Mouse (Mus musculus) testis, adult 2 months (tissue): ENCODE results near the gene Ank3. TPM values are rescaled to one million over a fixed set of nuclear protein-coding genes. Genes with fewer than 3 reads are reported as not detected.
"Not testable (repeated sequence)": the region's sequence is repeated elsewhere in the genome, so short reads cannot be mapped to it uniquely, and the experiment has no call there.

ENCODE experiments used
- H3K27ac ChIP-seq: fragments of 200-500 bp; 2 replicates; pipeline ENCODE4 v1.5.1; 2012; ENCODE audit warnings: low read depth, low read length; ENCODE audit not compliant: control insufficient read depth, insufficient read depth
- H3K27me3 ChIP-seq: fragments of 200-500 bp; 2 replicates; pipeline ENCODE4 v1.6.1; 2012; ENCODE audit warnings: mild to moderate bottlenecking, low read length, moderate library complexity; ENCODE audit not compliant: control insufficient read depth, insufficient read depth
- H3K36me3 ChIP-seq: fragments of 200-500 bp; 2 replicates; pipeline ENCODE4 v1.6.1; 2012; ENCODE audit warnings: mild to moderate bottlenecking, low read length; ENCODE audit not compliant: control insufficient read depth, insufficient read depth
- H3K4me1 ChIP-seq: fragments of 200-500 bp; 2 replicates; pipeline ENCODE4 v1.6.1; 2012; ENCODE audit warnings: low read length; ENCODE audit not compliant: control insufficient read depth, insufficient read depth
- H3K4me3 ChIP-seq: fragments of 200-500 bp; 2 replicates; pipeline ENCODE4 v1.5.1; 2012; ENCODE audit warnings: low read depth, mild to moderate bottlenecking, low read length, moderate library complexity, mixed read lengths; ENCODE audit not compliant: control insufficient read depth
- CTCF ChIP-seq: fragments of 200-500 bp; IDR thresholded peaks from 2 replicates; pipeline ENCODE4 v1.5.1; 2012; ENCODE audit warnings: low read depth, mild to moderate bottlenecking, inconsistent platforms, low read length, moderate library complexity; ENCODE audit not compliant: control insufficient read depth, insufficient read depth, insufficient replicate concordance
- POLR2A ChIP-seq: fragments of 200-500 bp; IDR thresholded peaks from 2 replicates; pipeline ENCODE4 v1.6.1; 2012; ENCODE audit warnings: low read depth, mild to moderate bottlenecking, inconsistent platforms, low read length, moderate library complexity; ENCODE audit not compliant: control insufficient read depth
- polyA plus RNA-seq: library from polyadenylated mRNA; depleted of rRNA; stranded (reverse); fragments of >200 nt; gene quantifications from 2 replicates; pipeline ENCODE4 v1.2.3, GENCODE M21; 2012

The Ank3 gene
- polyA plus RNA-seq, 1 experiment: 3.4 TPM

DNA sequence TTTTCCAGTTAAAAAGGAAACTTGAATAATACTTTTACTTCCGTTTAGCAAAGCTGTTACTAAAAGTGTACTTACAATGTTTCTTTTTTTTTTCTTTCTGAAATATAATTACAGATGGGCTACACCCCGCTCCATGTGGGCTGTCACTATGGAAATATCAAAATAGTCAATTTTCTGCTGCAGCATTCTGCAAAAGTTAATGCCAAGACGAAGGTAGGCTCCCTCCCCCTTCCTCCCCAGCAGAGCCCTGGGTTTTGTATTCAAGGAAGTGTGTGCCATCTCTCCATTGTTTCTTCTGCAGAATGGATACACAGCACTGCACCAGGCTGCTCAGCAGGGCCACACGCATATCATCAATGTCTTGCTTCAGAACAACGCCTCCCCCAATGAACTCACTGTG lies 499.4 kb downstream of the Ank3 start:
- Histone ChIP-seq H3K27ac (no peak overlapping the region), H3K4me1 (peaks cover 2% of the 10 kb centered on the region; the same call in 1 of the 2 replicates), H3K27me3 (no peaks in the 10 kb centered on the region), H3K36me3 (no peaks in the 10 kb centered on the region), H3K4me3 (no peak overlapping the region)
- no peak for TF ChIP-seq CTCF

DNA sequence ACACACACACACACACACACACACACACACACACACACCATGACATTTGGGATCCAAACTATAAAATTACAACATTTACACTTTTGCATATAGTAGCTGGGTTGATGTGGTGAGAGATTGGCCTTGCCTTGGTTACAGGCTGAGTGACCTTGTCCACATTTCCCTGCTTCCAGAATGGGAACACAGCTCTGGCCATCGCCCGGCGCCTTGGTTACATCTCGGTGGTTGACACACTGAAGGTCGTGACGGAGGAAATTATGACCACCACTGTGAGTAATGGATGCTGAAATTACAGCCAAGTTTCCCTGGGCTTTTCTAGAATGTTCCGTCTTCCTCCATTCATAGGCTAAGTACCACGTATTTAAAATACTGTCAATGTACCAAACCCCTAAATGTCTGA lies 500.2 kb downstream of the Ank3 start:
- Histone ChIP-seq H3K4me1 (peaks cover 2% of the 10 kb centered on the region; the same call in 1 of the 2 replicates), H3K27ac (peak overlapping the region; percentile 12; the same call in 1 of the 2 replicates)
- TF ChIP-seq POLR2A: no peak

DNA sequence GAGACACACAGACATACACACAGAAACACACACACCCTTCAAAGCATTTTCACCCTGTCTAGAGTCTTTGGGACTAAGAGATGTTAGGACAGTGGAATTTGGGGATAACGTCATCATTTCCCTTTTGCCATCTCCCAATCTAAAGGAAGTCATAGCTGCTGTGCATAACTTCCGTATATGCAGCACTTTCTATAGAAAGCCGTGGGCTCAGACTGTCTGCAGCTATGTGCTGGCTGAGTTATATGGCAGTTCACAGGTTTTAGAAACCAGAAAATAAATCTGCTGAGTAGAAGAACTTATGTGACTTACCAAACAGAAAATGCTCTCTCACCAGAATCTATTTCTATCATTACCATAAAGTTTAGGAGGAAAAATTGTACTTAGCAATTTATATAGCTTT lies 501.2 kb downstream of the Ank3 start:
- TF ChIP-seq POLR2A (no peak), CTCF (no peak)

More for the DNA sequence above, 500.2 kb downstream of the Ank3 start:
- Histone ChIP-seq H3K27me3 (no peaks in the 10 kb centered on the region), H3K4me3 (no peak overlapping the region), H3K36me3 (no peaks in the 10 kb centered on the region)

DNA sequence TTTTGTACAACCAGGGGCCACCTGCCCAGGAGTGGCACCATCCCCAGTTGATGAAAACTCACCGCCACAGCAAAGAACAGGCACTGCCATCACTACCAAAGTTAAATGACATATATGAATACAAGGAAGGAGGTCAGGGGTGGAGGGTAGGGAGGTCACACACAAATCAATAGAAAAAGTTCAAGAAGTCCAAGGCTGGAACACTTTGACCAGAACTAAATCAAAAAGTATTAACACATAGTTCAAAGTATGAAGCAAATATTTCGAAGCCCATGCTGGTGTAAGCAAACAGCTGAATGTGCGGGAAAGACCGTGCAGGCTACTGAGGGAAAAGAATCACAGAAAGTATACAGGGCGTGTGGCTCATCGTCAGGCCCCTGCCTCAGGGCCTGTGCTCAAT lies 503.5 kb downstream of the Ank3 start:
- H3K4me1 ChIP-seq: peaks cover 2% of the 10 kb centered on the region; the same call in 1 of the 2 replicates
- TF ChIP-seq POLR2A: no peak
- no peak for TF ChIP-seq CTCF

More for the DNA sequence above, 501.2 kb downstream of the Ank3 start:
- H3K4me3 ChIP-seq: no peak overlapping the region
- no peaks in the 10 kb centered on the region for H3K27me3 ChIP-seq
- H3K36me3 ChIP-seq: no peaks in the 10 kb centered on the region
- no peak overlapping the region for H3K27ac ChIP-seq
- peaks cover 2% of the 10 kb centered on the region; the same call in 1 of the 2 replicates for H3K4me1 ChIP-seq

DNA sequence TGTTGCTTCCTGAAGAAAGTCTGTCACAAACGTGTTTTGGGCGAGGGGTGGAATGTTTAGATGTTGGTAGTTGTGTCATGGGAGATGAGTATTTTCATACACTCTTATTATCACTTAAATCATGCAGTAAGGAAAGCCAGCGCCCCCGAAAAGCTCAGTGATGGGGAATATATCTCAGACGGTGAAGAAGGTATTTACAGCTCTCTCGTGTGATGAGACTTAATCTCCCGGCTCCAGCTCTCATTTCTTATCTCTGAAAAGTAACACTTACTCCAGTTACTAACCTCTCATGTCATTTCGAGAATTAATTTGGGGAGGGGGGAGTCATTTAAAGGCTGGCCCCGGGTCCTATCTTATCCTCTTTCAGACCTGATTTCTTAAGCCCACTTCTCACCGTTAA lies 505.7 kb downstream of the Ank3 start:
- Histone ChIP-seq H3K27me3 (no peaks in the 10 kb centered on the region), H3K4me1 (peaks cover 5% of the 10 kb centered on the region), H3K27ac (no peak overlapping the region), H3K4me3 (no peak overlapping the region), H3K36me3 (no peaks in the 10 kb centered on the region)
- TF ChIP-seq POLR2A: no peak
- no peak for TF ChIP-seq CTCF

More for the DNA sequence above, 503.5 kb downstream of the Ank3 start:
- Histone ChIP-seq H3K36me3 (no peaks in the 10 kb centered on the region), H3K27me3 (no peaks in the 10 kb centered on the region), H3K27ac (peak overlapping the region; percentile 26; the same call in 1 of the 2 replicates), H3K4me3 (no peak overlapping the region)

DNA sequence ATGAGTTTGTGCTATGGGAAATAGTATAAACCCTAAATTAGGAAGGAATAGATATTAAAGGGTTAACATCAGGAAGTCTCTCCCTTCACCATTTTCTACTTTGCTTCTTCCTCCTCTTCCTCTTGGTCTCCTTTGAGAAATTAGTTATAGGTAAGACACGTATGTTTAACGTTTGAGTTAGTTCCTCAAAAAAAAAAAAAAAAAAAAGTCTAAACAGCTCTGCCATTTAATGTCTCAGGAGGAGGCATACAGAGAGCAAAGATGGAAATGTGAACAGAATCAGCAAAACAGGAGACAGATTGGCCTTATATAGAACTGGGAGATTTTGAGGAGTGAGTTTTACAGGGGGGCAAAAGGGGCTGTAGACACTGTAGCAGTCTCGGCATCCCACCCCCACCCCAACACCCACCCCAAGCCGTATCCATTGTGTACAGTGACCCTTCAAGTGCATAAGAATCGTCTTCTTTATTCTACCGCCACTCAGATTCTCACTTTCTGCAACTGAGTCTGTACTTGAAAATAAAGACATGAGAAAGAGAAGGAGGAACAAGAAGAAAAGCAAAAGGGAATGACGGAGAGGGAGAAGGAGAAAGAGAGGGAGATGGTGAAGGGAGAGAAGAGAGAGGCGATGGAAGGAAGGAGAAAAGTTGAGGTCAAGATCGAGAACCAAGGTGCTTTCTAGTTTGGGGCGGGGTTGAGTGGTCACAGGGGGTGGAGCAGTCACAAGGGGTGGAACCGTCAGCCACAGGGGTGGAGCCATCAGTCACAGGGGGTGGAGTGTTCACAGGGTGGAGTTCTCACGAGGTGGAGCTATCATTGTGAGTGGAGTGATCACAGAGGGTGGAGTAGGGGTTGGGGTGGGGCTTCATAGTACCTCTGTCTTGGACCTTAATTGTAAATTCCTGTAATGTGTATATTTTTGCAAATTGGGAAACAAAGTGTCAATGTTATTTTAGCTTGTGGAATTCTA lies 509.5 kb downstream of the Ank3 start:
- Histone ChIP-seq H3K27me3 (no peaks in the 10 kb centered on the region), H3K4me3 (no peak overlapping the region), H3K36me3 (no peaks in the 10 kb centered on the region), H3K27ac (no peak overlapping the region), H3K4me1 (peaks cover 7% of the 10 kb centered on the region)
- TF ChIP-seq CTCF (no peak), POLR2A (no peak)

DNA sequence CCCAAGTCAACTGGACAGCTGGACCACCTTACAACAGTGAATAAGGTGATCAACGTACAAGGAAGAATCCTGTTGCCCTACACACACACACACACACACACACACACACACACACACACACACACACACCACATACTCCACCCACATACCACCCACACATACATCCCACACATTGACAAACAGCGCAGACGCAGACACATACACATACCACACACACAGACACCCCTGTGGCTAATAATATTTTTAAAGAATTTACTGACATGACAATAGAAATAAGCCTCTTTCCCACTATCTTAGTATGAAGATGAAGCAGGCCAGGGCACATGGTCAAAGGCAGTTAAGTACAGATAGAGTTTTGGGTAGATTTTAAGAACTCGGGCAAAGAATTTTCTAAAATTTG lies 511.3 kb downstream of the Ank3 start:
- Histone ChIP-seq H3K27ac (peak overlapping the region; percentile 79), H3K27me3 (no peaks in the 10 kb centered on the region), H3K36me3 (no peaks in the 10 kb centered on the region), H3K4me3 (no peak overlapping the region), H3K4me1 (peaks cover 7% of the 10 kb centered on the region)
- TF ChIP-seq CTCF: no peak
- no peak for TF ChIP-seq POLR2A

DNA sequence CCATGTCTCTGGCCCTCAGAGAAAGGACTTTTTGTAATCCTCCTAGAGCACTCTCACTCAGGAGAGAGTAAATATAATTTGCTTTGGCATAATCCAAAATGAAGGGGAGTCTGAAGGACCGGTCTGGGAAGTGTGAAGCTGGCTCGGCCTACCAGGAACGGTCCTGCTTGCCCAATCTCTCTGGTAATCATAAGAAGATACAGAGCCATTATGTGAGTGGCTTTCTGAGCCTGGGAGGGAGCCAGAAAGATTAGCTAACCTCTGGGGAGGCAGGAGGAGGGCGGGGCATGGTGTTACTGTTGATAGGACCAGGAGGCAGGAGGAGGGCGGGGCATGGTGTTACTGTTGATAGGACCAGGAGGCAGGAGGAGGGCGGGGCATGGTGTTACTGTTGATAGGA lies 511.7 kb downstream of the Ank3 start:
- H3K27me3 ChIP-seq, H3K4me1 ChIP-seq, H3K36me3 ChIP-seq, H3K4me3 ChIP-seq: not testable (repeated sequence)
- H3K27ac ChIP-seq: peak overlapping the region; percentile 79

DNA sequence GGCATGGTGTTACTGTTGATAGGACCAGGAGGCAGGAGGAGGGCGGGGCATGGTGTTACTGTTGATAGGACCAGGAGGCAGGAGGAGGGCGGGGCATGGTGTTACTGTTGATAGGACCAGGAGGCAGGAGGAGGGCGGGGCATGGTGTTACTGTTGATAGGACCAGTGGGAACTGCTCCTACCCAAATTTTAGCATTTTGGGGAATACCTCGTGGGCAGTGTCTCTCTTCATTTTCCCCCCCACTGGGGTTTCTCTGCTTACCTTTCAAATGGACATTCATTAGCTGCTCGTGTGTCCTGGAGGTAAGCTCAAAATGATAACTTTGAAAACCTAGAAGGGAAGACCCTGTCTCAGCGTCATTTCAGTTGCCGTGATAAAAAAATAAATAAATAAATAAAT lies 512.2 kb downstream of the Ank3 start:
- not testable (repeated sequence) for H3K36me3 ChIP-seq, H3K4me3 ChIP-seq, H3K4me1 ChIP-seq, H3K27me3 ChIP-seq
- H3K27ac ChIP-seq: 0 out of 2 replicates have a peak overlapping the region, but pooled peaks have one; percentile 46
